Mouse (Mus musculus): ENCODE measurements around the gene Vmn1r172. TPM values are rescaled to one million over a fixed set of nuclear protein-coding genes. Genes with fewer than 3 reads are reported as not detected.

Gene Vmn1r172
- polyA plus RNA-seq (2017; shearing (Covaris generic)), result not detected

DNA sequence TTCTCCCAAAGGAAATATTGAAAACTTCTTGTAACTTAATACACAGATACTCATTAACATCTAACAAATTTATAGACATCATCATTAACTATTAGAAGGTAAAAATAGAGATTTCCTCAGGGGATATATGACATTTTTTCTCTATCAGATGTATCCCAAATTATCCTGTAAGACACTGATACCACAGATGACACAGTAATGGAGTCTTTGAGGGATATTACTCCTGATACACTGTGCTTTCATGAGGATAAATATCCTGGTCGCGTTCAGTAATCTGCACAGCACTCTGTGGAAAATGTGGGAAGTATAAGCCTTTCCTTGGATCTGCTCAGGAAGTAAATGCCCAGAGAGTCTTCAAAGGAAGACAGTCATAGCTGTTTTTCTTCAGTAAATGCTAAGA, at the start of gene Vmn1r172:
Vmn1r172 (plus strand) TSS at position 301 of the 400 bp plus-strand sequence.

DNA sequence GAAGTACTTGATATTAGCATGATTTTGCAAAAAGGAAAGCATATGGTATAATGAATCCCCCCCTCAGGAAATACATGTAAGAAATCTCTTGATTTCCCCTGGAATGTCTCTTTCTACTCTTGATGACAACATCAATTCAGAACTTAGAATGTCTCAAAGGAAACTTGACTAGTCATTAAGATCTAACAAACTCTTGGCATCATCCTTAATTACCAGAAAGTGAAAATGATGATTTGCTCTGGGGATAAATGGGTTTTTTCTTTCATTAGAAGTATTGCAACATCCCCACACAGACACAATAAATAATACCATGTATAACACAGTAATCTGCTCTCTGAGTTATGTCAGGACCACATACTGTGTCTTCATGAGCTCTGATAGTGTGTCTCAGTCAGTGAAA, 27.7 kb upstream of the Vmn1r172 start, which contains the start of gene Vmn1r171:
Vmn1r171 (plus strand) TSS at position 301 of the 400 bp plus-strand sequence.

DNA sequence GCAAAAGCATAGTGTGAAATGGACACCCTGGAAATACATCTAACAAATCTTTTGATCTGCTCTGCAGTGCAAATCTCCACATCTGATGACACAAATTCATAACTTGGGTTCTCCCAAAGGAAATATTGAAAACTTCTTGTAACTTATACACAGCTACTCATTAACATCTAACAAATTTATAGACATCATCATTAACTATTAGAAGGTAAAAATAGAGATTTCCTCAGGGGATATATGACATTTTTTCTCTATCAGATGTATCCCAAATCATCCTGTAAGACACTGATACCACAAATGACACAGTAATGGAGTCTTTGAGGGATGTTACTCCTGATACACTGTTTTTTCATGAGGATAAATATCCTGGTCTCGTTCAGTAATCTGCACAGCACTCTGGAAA, 42.3 kb downstream of the Vmn1r172 start, which contains the start of gene Vmn1r173:
Vmn1r173 (plus strand) TSS at position 301 of the 400 bp plus-strand sequence.

Other genes starting within 250 kb of the Vmn1r172 start
- not detected for gene Vmn1r167, start 151.1 kb upstream of the Vmn1r172 start, polyA plus RNA-seq (2017; shearing (Covaris generic))
- gene Vmn1r168, start 118.6 kb upstream of the Vmn1r172 start, polyA plus RNA-seq (2017; shearing (Covaris generic)), result not detected
- gene Vmn1r169, start 82.8 kb upstream of the Vmn1r172 start, polyA plus RNA-seq (2017; shearing (Covaris generic)), result under 1 TPM in 1 of 2 experiments, not detected in 1; 0.12 TPM
- not detected for gene Vmn1r170, start 52.1 kb upstream of the Vmn1r172 start, polyA plus RNA-seq (2017; shearing (Covaris generic))
- gene Vmn1r171, start 27.6 kb upstream of the Vmn1r172 start, polyA plus RNA-seq (2017; shearing (Covaris generic)), result not detected
- not detected for gene Vmn1r173, start 42.4 kb downstream of the Vmn1r172 start, polyA plus RNA-seq (2017; shearing (Covaris generic))
- under 1 TPM in 1 of 2 experiments, not detected in 1; 0.15 TPM for gene Vmn1r174, start 94.0 kb downstream of the Vmn1r172 start, polyA plus RNA-seq (2017; shearing (Covaris generic))
- gene Vmn1r175, start 152.3 kb downstream of the Vmn1r172 start, polyA plus RNA-seq (2017; shearing (Covaris generic)), result not detected
- gene Vmn1r176, start 179.1 kb downstream of the Vmn1r172 start, polyA plus RNA-seq (2017; shearing (Covaris generic)), result not detected
- gene Vmn1r177, start 208.1 kb downstream of the Vmn1r172 start, polyA plus RNA-seq (2017; shearing (Covaris generic)), result not detected
- gene Vmn1r178, start 233.7 kb downstream of the Vmn1r172 start, polyA plus RNA-seq (2017; shearing (Covaris generic)), result not detected